Mouse (Mus musculus): ENCODE measurements around the gene Gm10428. TPM values are rescaled to one million over a fixed set of nuclear protein-coding genes. Genes with fewer than 3 reads are reported as not detected.

Gene Gm10428
- polyA plus RNA-seq (2014; fragmentation: Nextera tagmentation; extraction: Ambion mirVana), result not detected in 2 replicates

DNA sequence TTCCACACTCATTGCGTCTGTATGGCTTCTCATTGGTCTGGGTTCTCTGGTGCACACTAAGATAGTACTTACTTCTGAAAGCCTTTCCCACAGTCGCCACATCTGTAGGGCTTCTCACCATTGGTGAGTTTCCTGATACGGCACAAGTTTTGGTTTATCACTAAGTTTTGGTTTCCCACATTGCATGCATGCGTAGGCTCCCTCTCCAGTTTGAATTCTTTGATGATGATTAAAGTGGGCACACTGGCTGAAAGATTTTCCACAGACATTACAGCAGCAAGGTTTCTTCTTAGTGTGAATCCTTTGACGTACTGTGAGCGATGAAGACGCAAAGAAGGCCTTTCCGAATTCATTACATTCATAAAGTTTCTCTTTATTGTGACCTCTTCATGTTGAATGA, at the start of gene Gm10428:
Gene Gm10428, plus strand, starts transcription at position 321 of the 400 bp plus-strand sequence.
- DNase-seq (ENCODE audit: low spot score), result no peak
- Histone ChIP-seq H3K27ac (ENCODE audit: low read depth, low read length) (no peak within 1 kb of the TSS), H3K36me3 (ENCODE audit: control insufficient read depth, insufficient read depth, low read length) (no peaks in the 10 kb centered on the region), H3K9ac (ENCODE audit: low read depth, low read length) (no peak within 1 kb of the TSS), H3K4me2 (no peak within 1 kb of the TSS), H3K4me1 (replicated peaks; ENCODE audit: control insufficient read depth, insufficient read depth, low read length) (no peaks in the 10 kb centered on the region), H3K4me3 (ENCODE audit: low read depth, low read length) (no peak within 1 kb of the TSS), H3K27me3 (replicated peaks; ENCODE audit: control insufficient read depth, insufficient read depth, low read length) (peaks cover 22% of the 10 kb centered on the region), H3K9me3 (ENCODE audit: control insufficient read depth, low read length) (no peaks in the 10 kb centered on the region)
- ATAC-seq (replicated peaks; ENCODE audit: low FRiP score), result no peak
- 83% methylated on average over 8 of the region's 8 CpGs for WGBS

DNA sequence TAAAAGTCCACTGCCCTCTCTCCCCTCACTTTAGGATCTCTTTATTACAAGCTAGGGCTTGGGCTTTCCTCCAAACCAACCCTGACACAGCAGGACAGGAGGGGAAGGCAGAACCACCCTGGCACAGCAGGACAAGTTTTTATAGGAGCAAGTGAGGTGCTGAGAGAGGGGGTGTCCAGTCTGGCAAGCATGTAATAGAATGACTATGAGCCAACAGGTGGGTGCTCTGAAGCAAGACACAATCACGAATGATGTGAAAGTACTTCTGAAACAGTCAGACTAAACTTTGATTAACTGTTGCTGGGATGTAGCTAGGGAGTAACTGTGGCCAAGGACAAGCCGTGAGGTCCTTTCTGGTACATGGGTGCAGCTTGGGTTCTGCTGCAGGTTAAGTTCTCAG, 46.8 kb upstream of the Gm10428 start:
- Histone ChIP-seq H3K4me1 (replicated peaks; ENCODE audit: control insufficient read depth, insufficient read depth, low read length) (no peaks in the 10 kb centered on the region), H3K4me3 (ENCODE audit: low read depth, low read length) (no peak overlapping the region), H3K36me3 (ENCODE audit: control insufficient read depth, insufficient read depth, low read length) (no peaks in the 10 kb centered on the region), H3K9me3 (ENCODE audit: control insufficient read depth, low read length) (no peaks in the 10 kb centered on the region), H3K9ac (ENCODE audit: low read depth, low read length) (no peak overlapping the region), H3K4me2 (no peak overlapping the region), H3K27me3 (replicated peaks; ENCODE audit: control insufficient read depth, insufficient read depth, low read length) (no peaks in the 10 kb centered on the region), H3K27ac (ENCODE audit: low read depth, low read length) (no peak overlapping the region)
- DNase-seq (ENCODE audit: low spot score) (no peak), ATAC-seq (replicated peaks; ENCODE audit: low FRiP score) (no peak)
- 85% methylated on average over 2 of the region's 2 CpGs for WGBS

DNA sequence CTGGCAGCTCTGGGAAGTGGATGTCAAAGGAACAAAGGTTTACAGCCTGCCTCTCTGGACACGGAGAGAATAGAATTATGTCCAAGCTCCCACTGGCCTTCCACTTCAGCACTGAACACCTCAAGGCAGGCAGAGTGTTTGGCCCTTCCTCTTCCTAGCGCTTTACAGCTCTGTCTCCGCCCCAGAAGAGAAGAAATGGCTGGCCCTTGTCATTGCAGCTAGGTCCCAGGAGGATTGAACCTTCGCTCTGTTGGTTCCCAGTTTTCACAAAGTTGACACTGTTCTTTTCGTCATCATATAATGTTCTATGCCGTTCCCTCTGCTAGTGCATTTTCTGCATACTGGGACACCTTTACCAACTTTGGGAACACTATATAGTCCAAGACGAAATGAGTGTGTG, 44.6 kb upstream of the Gm10428 start:
- H3K27ac ChIP-seq (ENCODE audit: low read depth, low read length), result no peak overlapping the region

DNA sequence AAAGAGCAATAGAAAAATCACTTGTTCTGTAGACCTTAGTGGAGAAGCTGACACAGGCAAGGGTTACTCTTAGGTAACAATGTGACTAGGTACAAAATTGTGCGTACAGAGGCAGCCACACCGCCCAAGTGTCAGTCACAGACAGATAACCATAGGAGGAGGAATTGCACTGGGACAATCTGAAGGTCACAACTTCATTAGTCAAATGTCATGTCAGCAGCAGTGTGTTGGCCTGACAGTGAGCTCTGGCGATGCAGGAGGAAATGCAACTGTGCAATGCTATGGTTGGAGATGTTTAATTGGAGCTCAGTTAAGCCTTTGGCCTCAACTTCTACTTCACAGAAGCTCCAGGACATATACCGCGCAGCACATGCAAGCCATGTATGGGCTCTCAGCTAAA, 42.2 kb upstream of the Gm10428 start:
- Histone ChIP-seq H3K9me3 (ENCODE audit: control insufficient read depth, low read length) (no peaks in the 10 kb centered on the region), H3K36me3 (ENCODE audit: control insufficient read depth, insufficient read depth, low read length) (no peaks in the 10 kb centered on the region), H3K27ac (ENCODE audit: low read depth, low read length) (no peak overlapping the region), H3K4me3 (ENCODE audit: low read depth, low read length) (no peak overlapping the region), H3K27me3 (replicated peaks; ENCODE audit: control insufficient read depth, insufficient read depth, low read length) (no peaks in the 10 kb centered on the region), H3K9ac (ENCODE audit: low read depth, low read length) (no peak overlapping the region), H3K4me1 (replicated peaks; ENCODE audit: control insufficient read depth, insufficient read depth, low read length) (no peaks in the 10 kb centered on the region), H3K4me2 (no peak overlapping the region)
- ATAC-seq (replicated peaks; ENCODE audit: low FRiP score) (no peak), DNase-seq (ENCODE audit: low spot score) (no peak)
- 73% methylated on average over 5 of the region's 5 CpGs for WGBS

More for the DNA sequence above, 44.6 kb upstream of the Gm10428 start:
- 83% methylated on average over 7 of the region's 7 CpGs for WGBS
- Histone ChIP-seq H3K4me3 (ENCODE audit: low read depth, low read length) (no peak overlapping the region), H3K4me2 (no peak overlapping the region), H3K27me3 (replicated peaks; ENCODE audit: control insufficient read depth, insufficient read depth, low read length) (no peaks in the 10 kb centered on the region), H3K9me3 (ENCODE audit: control insufficient read depth, low read length) (no peaks in the 10 kb centered on the region), H3K36me3 (ENCODE audit: control insufficient read depth, insufficient read depth, low read length) (no peaks in the 10 kb centered on the region), H3K9ac (ENCODE audit: low read depth, low read length) (no peak overlapping the region), H3K4me1 (replicated peaks; ENCODE audit: control insufficient read depth, insufficient read depth, low read length) (no peaks in the 10 kb centered on the region)
- DNase-seq (ENCODE audit: low spot score), result no peak
- no peak for ATAC-seq (replicated peaks; ENCODE audit: low FRiP score)

DNA sequence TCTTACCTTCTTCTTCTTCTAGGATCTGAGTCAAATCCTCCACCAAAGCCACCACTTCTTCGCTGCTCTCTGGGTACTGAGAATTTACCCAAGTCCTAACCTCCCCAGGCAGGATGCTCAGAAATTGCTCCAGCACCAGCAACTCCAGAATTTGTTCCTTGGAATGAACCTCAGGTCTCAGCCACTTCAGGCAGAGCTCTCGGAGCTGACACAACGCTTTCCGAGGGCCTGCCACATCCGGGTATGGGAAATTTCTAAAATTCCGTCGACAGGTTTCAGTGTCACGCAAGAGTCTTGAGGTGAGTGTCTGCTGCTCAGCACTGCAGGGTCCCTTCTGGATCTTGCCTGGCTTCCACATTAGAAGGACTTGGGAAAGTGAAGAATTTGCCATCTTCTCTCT, 24.6 kb upstream of the Gm10428 start:
- no peaks in the 10 kb centered on the region for H3K4me1 ChIP-seq (replicated peaks; ENCODE audit: control insufficient read depth, insufficient read depth, low read length)
- H3K27me3 ChIP-seq (replicated peaks; ENCODE audit: control insufficient read depth, insufficient read depth, low read length), result peaks cover 11% of the 10 kb centered on the region
- no peak for DNase-seq (ENCODE audit: low spot score)
- H3K9ac ChIP-seq (ENCODE audit: low read depth, low read length), result no peak overlapping the region
- no peak for ATAC-seq (replicated peaks; ENCODE audit: low FRiP score)
- H3K4me3 ChIP-seq (ENCODE audit: low read depth, low read length), result no peak overlapping the region
- no peaks in the 10 kb centered on the region for H3K36me3 ChIP-seq (ENCODE audit: control insufficient read depth, insufficient read depth, low read length)
- no peak overlapping the region for H3K4me2 ChIP-seq
- no peaks in the 10 kb centered on the region for H3K9me3 ChIP-seq (ENCODE audit: control insufficient read depth, low read length)
- H3K27ac ChIP-seq (ENCODE audit: low read depth, low read length), result no peak overlapping the region
- WGBS, result 83% methylated on average over 8 of the region's 8 CpGs

DNA sequence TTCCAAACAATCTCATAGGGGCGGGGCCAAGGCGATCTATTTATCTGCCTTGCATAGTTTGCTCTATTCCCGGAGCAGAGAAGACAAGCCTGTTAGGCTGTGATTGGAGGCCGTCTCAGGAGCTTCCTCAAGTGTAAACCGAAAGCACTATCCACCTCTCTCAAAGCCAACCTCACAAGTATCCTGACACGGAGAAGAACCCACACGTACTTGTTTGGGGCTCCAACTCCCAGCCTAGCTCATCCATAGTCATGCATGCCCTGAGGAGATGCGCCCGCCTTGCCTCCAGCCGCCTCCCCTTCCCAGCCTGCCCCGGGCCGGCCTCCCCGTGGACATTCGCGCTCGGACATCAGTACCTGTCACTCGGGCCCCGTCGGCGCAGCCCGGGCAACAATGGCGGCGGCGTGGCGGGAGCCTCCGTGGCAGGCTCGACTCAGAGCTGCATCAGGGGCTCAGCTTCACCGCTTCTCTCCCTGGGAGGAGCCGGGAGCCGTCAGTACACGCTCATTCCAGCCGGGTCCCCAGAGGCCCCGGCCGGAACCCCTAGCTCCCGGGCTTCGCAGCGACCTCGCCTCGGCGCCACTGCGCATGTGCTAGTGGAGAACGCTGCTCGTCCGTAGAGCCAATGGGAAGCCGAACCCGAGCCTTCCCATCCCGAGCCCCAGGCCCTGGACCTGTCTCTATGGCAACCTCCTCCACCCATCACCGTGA, 21.4 kb upstream of the Gm10428 start, which contains the start of gene Zfp287:
Gene Zfp287, minus strand, starts transcription at position 595 of the 711 bp plus-strand sequence.
- no peaks in the 10 kb centered on the region for H3K36me3 ChIP-seq (ENCODE audit: control insufficient read depth, insufficient read depth, low read length)
- WGBS, result 1% methylated on average over 48 of the region's 48 CpGs
- peak within 1 kb of the TSS; percentile 79 for H3K4me2 ChIP-seq
- ATAC-seq (replicated peaks; ENCODE audit: low FRiP score), result peak; percentile 60
- H3K9me3 ChIP-seq (ENCODE audit: control insufficient read depth, low read length), result no peaks in the 10 kb centered on the region
- peak within 1 kb of the TSS; percentile 63 for H3K4me3 ChIP-seq (ENCODE audit: low read depth, low read length)
- H3K27ac ChIP-seq (ENCODE audit: low read depth, low read length), result no peak within 1 kb of the TSS
- no peaks in the 10 kb centered on the region for H3K4me1 ChIP-seq (replicated peaks; ENCODE audit: control insufficient read depth, insufficient read depth, low read length)
- peak; percentile 74 for DNase-seq (ENCODE audit: low spot score)
- H3K9ac ChIP-seq (ENCODE audit: low read depth, low read length), result peak within 1 kb of the TSS; percentile 47; the same call in 1 of the 2 replicates
- H3K27me3 ChIP-seq (replicated peaks; ENCODE audit: control insufficient read depth, insufficient read depth, low read length), result peaks cover 11% of the 10 kb centered on the region

DNA sequence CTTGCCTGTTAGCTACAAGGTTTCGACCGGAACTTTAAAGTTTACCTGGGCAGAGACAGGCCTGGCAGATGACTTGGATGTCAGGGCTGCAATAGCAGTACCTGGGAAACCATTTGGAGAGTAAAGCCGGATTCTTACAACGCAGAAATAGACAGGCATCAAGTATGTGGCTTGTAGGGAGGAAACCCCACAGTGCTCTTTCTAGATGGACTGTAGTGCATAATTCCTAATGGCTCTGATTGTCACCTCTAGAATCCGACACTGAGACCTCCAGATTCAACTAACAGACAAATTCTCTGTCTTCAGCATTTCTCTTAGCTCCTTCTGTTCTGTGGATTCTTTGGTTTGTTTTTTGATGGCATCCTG, 20.9 kb upstream of the Gm10428 start:
- WGBS, result 31% methylated on average over 5 of the region's 5 CpGs
- H3K27me3 ChIP-seq (replicated peaks; ENCODE audit: control insufficient read depth, insufficient read depth, low read length), result peaks cover 11% of the 10 kb centered on the region
- H3K9me3 ChIP-seq (ENCODE audit: control insufficient read depth, low read length), result no peaks in the 10 kb centered on the region
- peak overlapping the region; percentile 47; the same call in 1 of the 2 replicates for H3K9ac ChIP-seq (ENCODE audit: low read depth, low read length)
- DNase-seq (ENCODE audit: low spot score), result no peak
- peak overlapping the region; percentile 79 for H3K4me2 ChIP-seq
- peak overlapping the region; percentile 63 for H3K4me3 ChIP-seq (ENCODE audit: low read depth, low read length)
- no peak for ATAC-seq (replicated peaks; ENCODE audit: low FRiP score)
- no peak overlapping the region for H3K27ac ChIP-seq (ENCODE audit: low read depth, low read length)
- no peaks in the 10 kb centered on the region for H3K4me1 ChIP-seq (replicated peaks; ENCODE audit: control insufficient read depth, insufficient read depth, low read length)
- no peaks in the 10 kb centered on the region for H3K36me3 ChIP-seq (ENCODE audit: control insufficient read depth, insufficient read depth, low read length)

DNA sequence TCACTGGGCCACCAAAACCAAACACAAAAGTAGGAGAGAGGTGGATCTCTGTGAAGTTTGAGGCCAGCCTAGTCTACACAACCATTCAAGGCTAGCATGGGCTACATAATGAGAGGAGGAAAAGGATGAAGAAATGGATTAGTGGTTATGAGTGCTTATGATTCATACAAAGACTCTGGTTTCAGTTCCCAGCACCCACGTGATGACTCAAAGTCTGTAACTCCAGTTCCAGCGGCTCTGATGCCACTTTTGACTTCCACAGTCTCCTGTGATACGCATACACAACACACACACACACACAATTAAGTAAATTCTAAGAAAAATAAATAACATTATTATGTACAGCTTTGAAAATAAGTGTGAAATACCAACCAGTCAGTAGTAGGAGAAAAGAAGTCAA, 20.2 kb upstream of the Gm10428 start:
- H3K9me3 ChIP-seq (ENCODE audit: control insufficient read depth, low read length), result no peaks in the 10 kb centered on the region
- ATAC-seq (replicated peaks; ENCODE audit: low FRiP score) (no peak), DNase-seq (ENCODE audit: low spot score) (no peak)
- WGBS, result 72% methylated on average over 3 of the region's 3 CpGs
- H3K27ac ChIP-seq (ENCODE audit: low read depth, low read length), result no peak overlapping the region
- no peaks in the 10 kb centered on the region for H3K36me3 ChIP-seq (ENCODE audit: control insufficient read depth, insufficient read depth, low read length)
- H3K4me1 ChIP-seq (replicated peaks; ENCODE audit: control insufficient read depth, insufficient read depth, low read length), result no peaks in the 10 kb centered on the region
- H3K4me3 ChIP-seq (ENCODE audit: low read depth, low read length), result no peak overlapping the region
- no peak overlapping the region for H3K4me2 ChIP-seq
- peaks cover 11% of the 10 kb centered on the region for H3K27me3 ChIP-seq (replicated peaks; ENCODE audit: control insufficient read depth, insufficient read depth, low read length)
- no peak overlapping the region for H3K9ac ChIP-seq (ENCODE audit: low read depth, low read length)

DNA sequence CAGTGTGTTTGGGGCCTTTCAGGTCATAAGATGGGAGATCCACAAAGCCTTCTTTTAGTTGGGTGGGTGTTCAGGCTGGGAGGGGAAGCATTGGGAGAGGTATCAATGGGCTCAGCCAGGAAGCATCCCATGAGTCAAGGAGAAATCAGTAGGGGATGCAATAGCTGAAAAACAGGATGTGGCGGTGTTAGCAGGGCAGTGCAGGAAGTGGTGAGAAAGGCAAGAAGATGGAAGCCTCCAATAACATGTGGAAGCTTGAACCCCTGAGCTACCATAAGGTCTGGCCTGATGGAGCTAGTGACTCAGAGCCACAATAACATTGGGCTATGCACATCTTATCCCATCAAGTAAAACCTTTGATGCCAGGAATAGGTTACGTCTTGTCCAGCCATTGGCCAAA, 11.7 kb upstream of the Gm10428 start:
- Histone ChIP-seq H3K9ac (ENCODE audit: low read depth, low read length) (no peak overlapping the region), H3K27me3 (replicated peaks; ENCODE audit: control insufficient read depth, insufficient read depth, low read length) (peaks cover 10% of the 10 kb centered on the region; the same call in 1 of the 2 replicates), H3K9me3 (ENCODE audit: control insufficient read depth, low read length) (no peaks in the 10 kb centered on the region), H3K4me3 (ENCODE audit: low read depth, low read length) (no peak overlapping the region), H3K4me2 (no peak overlapping the region), H3K27ac (ENCODE audit: low read depth, low read length) (no peak overlapping the region), H3K36me3 (ENCODE audit: control insufficient read depth, insufficient read depth, low read length) (no peaks in the 10 kb centered on the region), H3K4me1 (replicated peaks; ENCODE audit: control insufficient read depth, insufficient read depth, low read length) (0 out of 2 replicates have a peak, but pooled peaks cover under 1% of the 10 kb centered on the region)
- WGBS, result 71% methylated on average over 2 of the region's 2 CpGs
- ATAC-seq (replicated peaks; ENCODE audit: low FRiP score) (no peak), DNase-seq (ENCODE audit: low spot score) (no peak)
